Mouse (Mus musculus) T-cell, adult 2 months (primary cell): Measurements from ENCODE around the gene Tnnt3.

Experiments
- DNase-seq: peaks from one replicate; pipeline ENCODE4 v3.0.0; 2022; ENCODE audit warnings: low spot score

Tnnt3 gene

DNA sequence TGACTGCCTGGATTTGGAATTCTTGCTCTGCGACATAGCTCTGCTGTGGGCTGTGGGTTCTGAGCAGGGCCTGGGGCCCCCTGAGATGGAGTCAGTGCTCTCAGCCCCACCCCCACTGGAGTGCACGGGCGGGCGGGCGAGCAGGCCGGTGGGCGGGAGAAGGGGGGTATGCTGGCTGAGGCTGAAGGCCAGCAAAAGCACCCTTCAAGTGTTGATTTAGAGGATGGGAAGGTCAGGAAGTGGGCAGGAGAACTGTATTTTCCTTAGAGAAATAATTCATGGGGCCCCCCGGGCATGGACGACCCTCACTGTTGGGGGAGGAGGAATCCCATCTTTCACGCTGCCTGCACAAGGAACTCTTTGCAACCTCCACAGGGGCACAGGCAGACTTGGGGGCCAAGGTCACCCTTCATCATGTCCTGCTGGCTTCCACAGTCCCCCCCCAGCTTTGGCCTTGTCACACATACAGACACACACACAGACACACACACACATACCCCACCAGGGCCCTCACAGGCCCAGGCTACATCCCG lies 44.2 kb downstream of the Tnnt3 start:
- DNase-seq = no peak

DNA sequence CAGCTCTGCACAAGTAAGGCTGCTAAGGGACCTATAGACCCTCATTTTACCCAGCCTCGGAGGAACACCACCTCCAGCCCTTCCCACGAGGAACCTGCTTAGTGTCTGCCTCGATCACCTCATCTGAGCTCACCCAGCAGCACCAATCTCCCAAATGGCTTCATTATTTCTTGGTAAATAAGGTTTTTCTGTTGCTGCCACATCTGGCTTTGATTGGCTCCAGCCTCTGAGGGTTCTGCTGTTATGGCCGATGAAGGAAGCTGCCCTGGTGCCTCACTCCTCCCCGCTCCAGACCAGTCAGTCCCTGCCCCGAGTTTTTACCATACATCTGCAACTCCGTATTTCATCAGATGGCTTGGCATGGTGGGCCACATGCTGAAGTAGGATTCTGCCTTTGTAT lies 47.3 kb downstream of the Tnnt3 start:
- no peak for DNase-seq

- DNase-seq = no peak
These were observed 49.2 kb downstream of the Tnnt3 start for GRCm38 (mm10) chr7:142547874-142548273.

DNA sequence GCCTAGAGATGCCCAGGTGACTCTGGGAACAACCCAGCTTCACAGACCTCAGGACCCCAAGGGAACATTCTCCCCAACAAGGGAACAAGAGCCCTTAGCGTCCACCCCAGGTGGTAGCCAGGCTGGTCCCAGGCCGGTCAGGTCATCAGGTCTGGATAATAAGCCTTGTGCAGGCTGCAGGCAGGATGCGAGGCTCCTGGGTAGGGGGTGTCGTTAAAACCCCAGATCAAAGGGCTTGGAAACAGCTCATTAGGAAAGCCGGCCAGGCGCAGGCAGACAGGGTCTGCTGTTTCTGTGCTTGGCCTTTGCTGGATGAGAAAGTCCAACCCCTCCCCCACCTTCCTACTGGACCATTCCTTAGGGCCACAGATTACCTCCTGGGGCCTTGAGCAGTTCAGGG lies 50.1 kb downstream of the Tnnt3 start:
- DNase-seq = no peak

GRCm38 (mm10) chr7:142549941-142550763 lies 51.5 kb downstream of the Tnnt3 start:
- DNase-seq = no peak

DNA sequence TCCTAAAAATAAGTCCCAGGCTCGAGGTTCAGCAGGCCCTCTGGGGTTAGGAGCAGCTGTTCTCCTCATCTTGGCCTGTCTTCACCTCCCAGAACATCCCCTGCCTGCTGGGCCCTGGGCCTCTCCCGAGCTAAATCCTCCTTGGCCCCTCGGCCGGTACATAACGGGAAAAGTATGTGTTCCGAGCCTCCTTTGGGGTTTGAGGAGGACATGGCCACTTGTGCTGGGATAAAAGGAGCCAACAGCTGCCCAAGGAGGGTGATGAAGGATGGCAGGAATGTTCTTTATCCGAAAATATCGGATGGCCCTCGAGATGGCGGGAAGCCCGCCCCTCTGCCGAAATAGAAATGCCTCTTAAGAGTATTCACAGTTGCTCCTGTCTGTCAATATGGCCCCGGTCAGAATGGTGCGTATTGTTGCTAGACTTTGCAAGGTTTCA lies 52.3 kb downstream of the Tnnt3 start:
- no peak for DNase-seq

- DNase-seq = no peak
These were observed 53.1 kb downstream of the Tnnt3 start for GRCm38 (mm10) chr7:142551691-142552090.

DNA sequence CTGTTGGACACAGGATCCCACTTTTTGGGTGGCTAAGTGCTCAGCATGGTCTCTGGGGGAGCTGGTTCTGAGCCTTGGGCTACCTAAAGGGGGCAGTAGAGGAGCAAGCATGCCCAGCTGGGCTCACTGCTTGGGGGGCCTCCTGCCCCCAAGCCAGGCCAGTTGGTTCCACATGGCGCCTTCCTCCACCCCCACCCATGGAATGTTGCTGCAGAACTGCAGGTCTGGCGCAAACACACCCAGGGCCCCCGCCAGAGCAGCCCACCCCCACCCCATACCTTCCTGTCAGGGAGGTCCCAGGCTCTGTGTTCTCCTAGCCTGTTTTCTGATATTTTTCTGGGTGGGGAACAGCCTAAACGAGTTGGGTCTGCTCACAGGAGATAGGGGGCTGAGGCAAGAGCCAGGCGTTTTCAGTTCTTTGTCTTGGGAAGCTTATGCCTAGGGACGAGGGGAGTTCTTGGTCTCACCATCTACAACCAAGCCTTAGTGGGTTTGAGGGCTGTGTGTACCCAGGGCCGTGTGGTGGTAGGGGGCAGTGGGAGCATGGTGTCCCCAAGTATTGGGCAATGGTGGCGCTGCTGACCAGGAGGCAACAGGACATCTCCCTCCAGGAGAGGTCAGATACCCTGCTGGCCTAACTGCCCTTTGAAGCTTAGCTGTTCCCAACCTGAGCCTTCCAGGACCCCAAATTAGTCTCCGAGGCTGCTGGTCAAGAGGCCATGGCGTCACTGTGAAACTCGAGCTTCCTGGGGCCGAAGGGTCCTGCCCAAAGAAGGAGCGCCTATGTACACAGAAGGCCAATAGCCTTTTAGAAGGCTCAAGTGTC lies 54.2 kb downstream of the Tnnt3 start:
- DNase-seq = no peak

DNA sequence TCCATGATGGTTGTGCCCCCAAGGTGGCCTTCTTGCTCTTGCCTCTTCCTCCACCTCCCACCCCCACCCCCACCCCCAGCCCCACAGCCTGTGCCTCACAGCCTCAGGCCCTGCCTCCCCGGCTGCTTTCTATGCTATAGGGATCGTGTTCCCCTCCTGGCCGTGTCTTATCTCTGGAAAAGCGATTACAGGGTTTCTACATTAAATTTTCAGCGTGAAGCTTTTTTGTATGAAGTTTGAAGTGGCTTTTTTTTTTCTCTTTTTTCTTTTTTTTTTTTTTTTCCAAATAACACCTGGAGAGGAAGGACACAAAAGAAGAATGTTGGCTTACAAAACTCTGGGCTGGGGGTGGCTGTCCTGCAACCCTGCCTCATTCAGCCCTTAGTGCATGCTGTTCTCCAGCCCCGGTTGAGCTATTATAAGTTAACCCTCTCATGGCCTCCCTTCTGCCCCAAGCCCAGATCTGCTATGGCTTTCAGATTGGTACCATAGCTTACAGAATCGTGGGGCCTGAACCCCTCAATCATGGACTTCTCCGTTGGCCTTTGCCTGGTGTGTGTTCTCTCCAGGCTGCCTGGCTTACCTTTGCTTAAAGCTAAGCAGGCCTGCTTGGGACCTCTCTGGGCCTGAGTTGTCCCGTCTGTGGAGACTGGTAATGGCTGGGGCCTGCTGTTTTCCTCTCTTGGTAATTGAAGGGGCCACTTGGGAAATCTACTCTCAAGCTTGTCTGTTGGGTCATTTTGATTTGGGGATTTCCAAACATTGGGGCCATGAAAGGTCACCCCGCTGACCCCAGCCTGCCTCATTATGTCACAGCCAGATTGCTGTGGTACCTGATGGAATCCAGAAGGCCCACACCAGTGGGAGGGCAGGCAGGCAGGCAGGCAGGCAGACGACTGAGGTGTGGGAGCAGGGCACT lies 55.0 kb downstream of the Tnnt3 start:
- DNase-seq = no peak

- no peak for DNase-seq
These were observed 56.0 kb downstream of the Tnnt3 start for GRCm38 (mm10) chr7:142554625-142555024.

DNA sequence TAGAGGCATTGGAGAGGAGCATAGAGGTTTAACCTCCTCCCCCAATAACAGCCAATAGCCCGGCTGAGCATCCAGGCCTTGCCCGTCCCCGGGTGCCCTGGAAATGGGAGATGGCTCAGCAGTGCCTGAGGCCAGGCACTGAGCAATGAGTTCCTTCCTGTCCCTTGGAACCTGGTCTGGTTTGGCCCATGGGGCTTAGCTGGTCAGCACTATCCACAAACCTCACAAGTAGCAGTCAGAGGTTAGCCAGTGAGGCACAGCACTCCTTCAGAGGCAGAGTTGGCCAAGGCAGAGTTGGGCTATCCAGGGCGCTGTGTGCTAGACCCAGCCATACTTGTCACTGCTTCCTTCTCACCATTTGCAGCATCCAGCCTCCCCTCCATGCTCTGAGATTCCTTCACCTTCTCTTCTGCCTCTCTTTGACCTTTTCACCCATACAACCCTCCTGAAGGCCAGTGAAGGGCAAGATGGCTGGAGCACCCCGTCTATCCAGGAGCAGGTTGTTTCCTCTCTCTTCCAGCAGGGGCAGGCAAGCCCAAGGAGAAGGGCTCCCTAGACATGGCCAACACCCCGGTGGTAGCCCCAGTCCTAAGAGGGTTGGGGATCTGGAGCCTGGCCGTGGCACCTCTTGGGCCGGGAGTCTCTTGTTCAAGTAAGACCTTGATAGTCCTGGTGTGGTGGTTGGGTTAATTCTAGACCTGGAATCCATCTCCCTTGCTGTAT lies 56.9 kb downstream of the Tnnt3 start:
- DNase-seq = no peak

- DNase-seq = no peak
These were observed 57.4 kb downstream of the Tnnt3 start for GRCm38 (mm10) chr7:142556089-142556476.

- DNase-seq = no peak
These were observed 59.1 kb downstream of the Tnnt3 start for GRCm38 (mm10) chr7:142557696-142558095.

DNA sequence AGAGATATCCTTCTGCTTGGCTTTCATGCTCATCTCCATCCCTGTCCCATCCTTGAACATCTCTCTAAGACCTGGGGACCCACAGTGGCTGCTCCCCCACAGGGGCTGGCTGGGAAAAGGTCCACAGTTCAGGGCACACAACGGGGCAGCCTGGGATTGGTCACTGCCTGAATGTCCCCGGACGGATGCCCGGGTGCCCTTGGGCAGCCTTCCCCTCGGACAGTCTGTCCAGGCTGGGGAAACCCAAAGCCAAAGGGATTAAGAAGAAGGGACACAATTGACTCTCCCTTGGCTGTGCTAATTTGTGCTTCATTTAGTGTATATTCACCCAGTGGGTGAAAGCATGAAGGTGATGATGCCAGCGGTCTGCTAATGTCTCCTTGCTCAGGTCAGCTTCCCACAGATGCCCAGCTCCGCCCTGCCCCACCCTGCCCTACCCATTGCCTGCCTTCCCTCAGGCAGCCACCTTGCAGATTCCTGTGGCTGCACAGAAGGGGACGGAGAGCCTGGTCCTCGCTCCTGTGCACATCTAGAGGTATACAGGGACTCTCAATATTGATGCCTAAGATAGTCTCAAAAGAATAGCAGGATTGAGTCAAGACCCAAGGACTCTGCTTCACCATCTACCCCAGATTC lies 60.0 kb downstream of the Tnnt3 start:
- DNase-seq = no peak

GRCm38 (mm10) chr7:142559651-142560175 lies 61.1 kb downstream of the Tnnt3 start:
- DNase-seq = no peak

- no peak for DNase-seq
These were observed 62.6 kb downstream of the Tnnt3 start for GRCm38 (mm10) chr7:142560942-142561855.

DNA sequence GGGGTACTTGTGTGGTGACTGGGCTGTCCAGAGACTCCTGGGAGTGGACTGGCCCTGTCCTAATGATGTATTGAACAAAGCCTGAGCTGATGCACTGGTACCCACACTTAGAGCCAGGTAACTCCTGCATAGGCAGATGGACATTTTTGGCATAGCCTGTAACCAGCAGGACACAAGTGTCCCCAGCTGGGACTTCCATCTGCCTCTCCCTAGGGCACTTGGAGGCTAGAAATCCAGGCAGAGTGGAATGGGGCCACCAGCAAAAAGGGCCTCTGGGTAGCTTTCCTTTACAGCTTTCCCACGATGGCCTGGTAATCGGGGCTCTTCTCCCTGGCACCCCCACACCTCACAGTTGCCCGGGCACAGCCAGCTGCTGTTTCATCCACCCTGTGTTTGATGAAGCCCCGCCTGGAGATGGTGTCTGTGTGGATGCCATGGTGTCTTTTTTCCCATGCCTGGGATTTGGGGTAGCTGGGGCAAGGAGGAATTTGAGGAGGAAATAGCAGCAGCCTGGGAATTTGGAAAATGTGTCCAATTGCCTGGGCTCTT lies 63.3 kb downstream of the Tnnt3 start:
- DNase-seq = no peak

GRCm38 (mm10) chr7:142563168-142563567 lies 64.5 kb downstream of the Tnnt3 start:
- no peak for DNase-seq
